Mouse (Mus musculus) bone marrow, adult 2 months (tissue): Measurements from ENCODE around the gene Polr2i. TPM values are rescaled to one million over a fixed set of nuclear protein-coding genes. Genes with fewer than 3 reads are reported as not detected.
"Not testable (repeated sequence)": the region's sequence is repeated elsewhere in the genome, so short reads cannot be mapped to it uniquely, and the experiment has no call there.

Source experiments
- H3K27ac ChIP-seq: fragments of 200-500 bp; 2 replicates; pipeline ENCODE4 v1.5.1; 2012; ENCODE audit warnings: low read depth, mild to moderate bottlenecking, control low read depth, inconsistent platforms, low read length; ENCODE audit not compliant: control insufficient read depth, poor library complexity, insufficient read depth
- H3K4me1 ChIP-seq: fragments of 200-500 bp; 2 replicates; pipeline ENCODE4 v1.6.1; 2011; ENCODE audit warnings: low read length; ENCODE audit not compliant: control insufficient read depth, insufficient read depth
- H3K4me3 ChIP-seq: fragments of 200-500 bp; replicated peaks from 2 replicates; pipeline ENCODE3; 2011; ENCODE audit warnings: mild to moderate bottlenecking, low read depth, low read length, control low read depth; ENCODE audit not compliant: control insufficient read depth
- CTCF ChIP-seq: fragments of 200-500 bp; IDR thresholded peaks from 2 replicates; pipeline ENCODE4 v1.5.1; 2011; ENCODE audit warnings: low read length, control low read depth; ENCODE audit not compliant: control insufficient read depth, insufficient read depth
- POLR2A ChIP-seq: fragments of 200-500 bp; IDR thresholded peaks from 2 replicates; pipeline ENCODE4 v1.6.1; 2011; ENCODE audit warnings: low read depth, mild to moderate bottlenecking, control low read depth, low read length, borderline replicate concordance; ENCODE audit not compliant: control insufficient read depth
- whole genome bisulfite sequencing: fragments of 180-500 bp; shearing (Covaris S2); methylation state at CpG from one replicate; pipeline ENCODE4 v1.1.7; 2018; 5-methylcytosine and 5-hydroxymethylcytosine counted together
- polyA plus RNA-seq: library from polyadenylated mRNA; stranded (reverse); fragments of >200 nt; gene quantifications from 2 replicates; pipeline ENCODE4 v1.2.4, GENCODE M21; 2011; ENCODE audit warnings: low replicate concordance; ENCODE audit not compliant: missing spikeins, insufficient read depth, insufficient read length

Polr2i gene
- polyA plus RNA-seq, 1 experiment = 50.8 TPM

- 85% methylated on average over 5 of the region's 5 CpGs for WGBS
- Histone ChIP-seq H3K4me1 (no peaks in the 10 kb centered on the region; the same call in 1 of the 2 replicates), H3K4me3 (no peak overlapping the region), H3K27ac (no peak overlapping the region)
- TF ChIP-seq CTCF (no peak), POLR2A (no peak)
These were observed 31.5 kb upstream of the Polr2i start for GRCm38 (mm10) chr7:30200200-30200599.

- H3K27ac ChIP-seq = not testable (repeated sequence)
- WGBS = 84% methylated on average over 5 of the region's 5 CpGs
These were observed 31.1 kb upstream of the Polr2i start for GRCm38 (mm10) chr7:30200661-30201060.

GRCm38 (mm10) chr7:30202895-30203690, 28.7 kb upstream of the Polr2i start:
- Histone ChIP-seq H3K4me3 (no peak overlapping the region), H3K4me1 (no peaks in the 10 kb centered on the region), H3K27ac (no peak overlapping the region)
- TF ChIP-seq CTCF (no peak), POLR2A (no peak)
- WGBS = 89% methylated on average over 11 of the region's 11 CpGs

More at GRCm38 (mm10) chr7:30200661-30201060, 31.1 kb upstream of the Polr2i start:
- H3K4me3 ChIP-seq, H3K4me1 ChIP-seq: not testable (repeated sequence)

- 43% methylated on average over 8 of the region's 8 CpGs for WGBS
- Histone ChIP-seq H3K4me1 (no peaks in the 10 kb centered on the region), H3K4me3 (peak overlapping the region; percentile 26), H3K27ac (no peak overlapping the region)
- TF ChIP-seq CTCF = no peak
- TF ChIP-seq POLR2A = no peak
These were observed 27.4 kb upstream of the Polr2i start for GRCm38 (mm10) chr7:30204380-30204779.

GRCm38 (mm10) chr7:30205383-30205782, 26.4 kb upstream of the Polr2i start:
- H3K27ac ChIP-seq = no peak overlapping the region
- TF ChIP-seq POLR2A (no peak), CTCF (peak; percentile 58)
- no peak overlapping the region for H3K4me3 ChIP-seq
- 5% methylated on average over 2 of the region's 2 CpGs for WGBS
- no peaks in the 10 kb centered on the region for H3K4me1 ChIP-seq

- H3K4me3 ChIP-seq, H3K27ac ChIP-seq, H3K4me1 ChIP-seq: not testable (repeated sequence)
- 50% methylated on average over 5 of the region's 5 CpGs for WGBS
These were observed 25.4 kb upstream of the Polr2i start for GRCm38 (mm10) chr7:30206364-30206763.

- Histone ChIP-seq H3K27ac (no peak overlapping the region), H3K4me3 (no peak overlapping the region), H3K4me1 (no peaks in the 10 kb centered on the region)
- no peak for TF ChIP-seq POLR2A
- no peak for TF ChIP-seq CTCF
- WGBS = 55% methylated on average over 4 of the region's 4 CpGs
These were observed 20.7 kb upstream of the Polr2i start for GRCm38 (mm10) chr7:30211025-30211424.

- Histone ChIP-seq H3K27ac (no peak overlapping the region), H3K4me1 (peaks cover under 1% of the 10 kb centered on the region; the same call in 1 of the 2 replicates), H3K4me3 (no peak overlapping the region)
- no peak for TF ChIP-seq POLR2A
- no peak for TF ChIP-seq CTCF
- 80% methylated on average over 3 of the region's 3 CpGs for WGBS
These were observed 17.9 kb upstream of the Polr2i start for GRCm38 (mm10) chr7:30213881-30214280.

GRCm38 (mm10) chr7:30215875-30216274, 15.9 kb upstream of the Polr2i start:
- Histone ChIP-seq H3K27ac (no peak overlapping the region), H3K4me3 (no peak overlapping the region), H3K4me1 (peaks cover 3% of the 10 kb centered on the region; the same call in 1 of the 2 replicates)
- no peak for TF ChIP-seq POLR2A
- TF ChIP-seq CTCF = no peak
- WGBS = 77% methylated on average over 3 of the region's 3 CpGs
